Mouse (Mus musculus): ENCODE measurements at regions not wholly inside any gene's neighbourhood (a gene's known extent, or its start where the extent isn't known, plus 50 kb on each side); places are given as distances from the start of the nearest gene placed in this dataset.

DNA sequence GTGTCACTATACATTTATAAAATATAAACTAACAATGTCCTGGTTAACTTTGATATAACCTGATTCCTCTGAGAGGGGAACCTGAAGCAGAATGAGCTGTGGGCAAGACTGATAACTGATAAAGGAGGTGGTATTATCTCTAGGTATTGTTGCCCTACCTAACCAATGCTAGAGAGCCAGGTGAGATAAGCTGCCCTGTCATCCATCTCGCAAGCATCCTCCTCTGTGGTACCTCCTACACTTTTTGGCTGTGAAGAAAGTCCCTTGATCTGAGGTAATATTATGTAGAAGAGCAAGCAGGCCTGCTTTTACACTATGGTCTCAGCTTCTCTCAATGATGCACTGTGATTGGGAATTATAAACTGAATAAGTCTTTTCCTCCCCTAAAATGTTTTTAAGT lies 87.2 kb upstream of the Tent5a start:
- Histone ChIP-seq H3K9me3 (ENCODE audit: control insufficient read depth, low read length) (no peaks in the 10 kb centered on the region), H3K9ac (ENCODE audit: low read depth, low read length) (no peak overlapping the region), H3K27me3 (ENCODE audit: control insufficient read depth, insufficient read depth, low read length) (no peaks in the 10 kb centered on the region), H3K27ac (ENCODE audit: low read depth, low read length) (no peak overlapping the region), H3K4me2 (replicated peaks; ENCODE audit: low read depth, low read length) (no peak overlapping the region), H3K4me1 (replicated peaks; ENCODE audit: control insufficient read depth, insufficient read depth, low read length) (no peaks in the 10 kb centered on the region), H3K4me3 (ENCODE audit: low read depth, low read length) (no peak overlapping the region), H3K36me3 (ENCODE audit: control insufficient read depth, insufficient read depth, low read length) (no peaks in the 10 kb centered on the region)
- no peak for DNase-seq (ENCODE audit: low spot score)
- WGBS: 78% methylated on average over 1 of the region's 1 CpGs
- ATAC-seq (ENCODE audit: low FRiP score): no peak

DNA sequence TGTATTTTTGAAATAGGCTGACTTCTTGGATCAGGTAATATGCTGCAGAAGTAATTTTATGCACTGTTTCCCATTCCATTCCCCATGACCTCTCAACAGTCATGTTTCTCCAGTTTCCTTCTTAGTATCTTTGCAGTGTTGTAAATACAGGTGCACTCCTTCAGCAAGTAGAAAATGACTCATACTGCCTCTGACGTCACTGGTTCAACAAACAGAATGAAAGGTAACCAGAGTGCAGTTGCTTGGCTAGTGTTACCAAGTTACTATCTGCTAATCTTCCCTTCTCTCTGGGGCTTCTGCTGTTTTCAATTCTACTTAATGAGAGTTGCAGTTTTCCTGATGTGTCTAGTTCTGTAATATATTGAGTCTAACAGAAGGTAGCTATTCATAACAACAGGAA lies 86.7 kb upstream of the Tent5a start:
- H3K4me2 ChIP-seq (replicated peaks; ENCODE audit: low read depth, low read length): no peak overlapping the region
- H3K4me1 ChIP-seq (replicated peaks; ENCODE audit: control insufficient read depth, insufficient read depth, low read length): no peaks in the 10 kb centered on the region
- no peaks in the 10 kb centered on the region for H3K27me3 ChIP-seq (ENCODE audit: control insufficient read depth, insufficient read depth, low read length)
- H3K27ac ChIP-seq (ENCODE audit: low read depth, low read length): no peak overlapping the region
- H3K9ac ChIP-seq (ENCODE audit: low read depth, low read length): no peak overlapping the region
- DNase-seq (ENCODE audit: low spot score) (no peak), ATAC-seq (ENCODE audit: low FRiP score) (no peak)
- no peak overlapping the region for H3K4me3 ChIP-seq (ENCODE audit: low read depth, low read length)
- H3K36me3 ChIP-seq (ENCODE audit: control insufficient read depth, insufficient read depth, low read length): no peaks in the 10 kb centered on the region
- H3K9me3 ChIP-seq (ENCODE audit: control insufficient read depth, low read length): no peaks in the 10 kb centered on the region
- 63% methylated on average over 1 of the region's 1 CpGs for WGBS

DNA sequence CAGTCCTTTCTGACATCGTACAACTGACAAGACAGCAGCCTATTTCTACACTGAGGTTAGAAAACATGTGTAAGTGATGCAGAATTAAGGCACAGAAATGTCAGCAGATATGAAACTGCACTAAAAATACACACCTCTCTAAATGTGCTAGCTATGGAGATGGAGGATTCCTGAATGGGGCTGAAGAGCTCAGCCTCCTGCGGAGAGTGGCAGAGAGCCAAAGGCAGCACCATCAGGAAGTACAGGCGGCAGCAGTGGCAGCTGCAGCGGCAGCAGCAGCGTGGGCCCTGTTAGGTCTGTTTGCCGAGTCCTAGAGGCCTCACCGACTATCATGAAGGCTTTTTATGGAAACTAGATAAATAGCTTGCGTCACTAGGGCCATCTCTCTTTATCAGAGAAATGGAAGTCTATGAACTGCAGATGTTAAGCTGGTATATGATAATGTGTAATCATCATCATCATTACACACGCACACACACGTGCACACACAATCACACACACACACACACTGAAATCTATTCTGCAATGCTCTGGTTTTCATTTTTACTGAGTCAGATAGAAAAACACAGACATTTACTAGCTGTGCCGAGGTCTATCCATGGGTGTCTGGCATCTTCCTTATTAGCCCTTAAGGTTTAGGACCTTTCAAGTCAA lies 83.6 kb upstream of the Tent5a start:
- Histone ChIP-seq H3K36me3 (ENCODE audit: control insufficient read depth, insufficient read depth, low read length) (no peaks in the 10 kb centered on the region), H3K4me3 (ENCODE audit: low read depth, low read length) (no peak overlapping the region), H3K9ac (ENCODE audit: low read depth, low read length) (no peak overlapping the region), H3K27ac (ENCODE audit: low read depth, low read length) (no peak overlapping the region), H3K27me3 (ENCODE audit: control insufficient read depth, insufficient read depth, low read length) (no peaks in the 10 kb centered on the region), H3K4me1 (replicated peaks; ENCODE audit: control insufficient read depth, insufficient read depth, low read length) (no peaks in the 10 kb centered on the region), H3K9me3 (ENCODE audit: control insufficient read depth, low read length) (no peaks in the 10 kb centered on the region), H3K4me2 (replicated peaks; ENCODE audit: low read depth, low read length) (no peak overlapping the region)
- WGBS: 78% methylated on average over 11 of the region's 11 CpGs
- DNase-seq (ENCODE audit: low spot score) (peak; percentile 4), ATAC-seq (ENCODE audit: low FRiP score) (no peak)

DNA sequence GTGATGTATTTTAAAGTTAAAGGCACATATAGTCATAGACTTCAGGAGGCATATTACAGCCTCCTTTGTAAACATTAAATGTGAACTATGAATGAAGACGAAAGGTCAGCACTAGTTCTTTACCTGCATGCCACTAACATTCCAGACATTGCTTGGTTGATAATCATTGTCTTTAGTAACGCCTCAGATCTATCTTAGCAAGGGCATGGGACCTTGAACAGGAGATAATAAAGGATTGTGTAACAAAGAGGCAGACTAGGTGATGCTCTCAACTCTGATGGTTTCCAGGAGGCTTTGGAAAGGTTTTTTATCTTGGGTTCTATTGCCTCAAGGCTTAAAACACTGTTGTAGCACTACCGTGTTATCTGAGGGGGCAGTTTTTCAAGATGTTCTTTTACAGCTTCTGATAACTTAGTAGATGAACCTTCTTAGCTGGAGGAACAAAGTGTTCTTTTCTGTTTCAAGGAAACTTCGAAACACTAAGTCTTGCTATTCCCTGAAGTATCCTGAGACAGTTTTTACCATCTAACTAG lies 82.9 kb upstream of the Tent5a start:
- Histone ChIP-seq H3K27ac (ENCODE audit: low read depth, low read length) (no peak overlapping the region), H3K4me2 (replicated peaks; ENCODE audit: low read depth, low read length) (no peak overlapping the region), H3K4me1 (replicated peaks; ENCODE audit: control insufficient read depth, insufficient read depth, low read length) (no peaks in the 10 kb centered on the region), H3K9me3 (ENCODE audit: control insufficient read depth, low read length) (no peaks in the 10 kb centered on the region), H3K9ac (ENCODE audit: low read depth, low read length) (no peak overlapping the region), H3K36me3 (ENCODE audit: control insufficient read depth, insufficient read depth, low read length) (no peaks in the 10 kb centered on the region), H3K4me3 (ENCODE audit: low read depth, low read length) (no peak overlapping the region), H3K27me3 (ENCODE audit: control insufficient read depth, insufficient read depth, low read length) (no peaks in the 10 kb centered on the region)
- no peak for DNase-seq (ENCODE audit: low spot score)
- no peak for ATAC-seq (ENCODE audit: low FRiP score)
- 79% methylated on average over 4 of the region's 4 CpGs for WGBS

DNA sequence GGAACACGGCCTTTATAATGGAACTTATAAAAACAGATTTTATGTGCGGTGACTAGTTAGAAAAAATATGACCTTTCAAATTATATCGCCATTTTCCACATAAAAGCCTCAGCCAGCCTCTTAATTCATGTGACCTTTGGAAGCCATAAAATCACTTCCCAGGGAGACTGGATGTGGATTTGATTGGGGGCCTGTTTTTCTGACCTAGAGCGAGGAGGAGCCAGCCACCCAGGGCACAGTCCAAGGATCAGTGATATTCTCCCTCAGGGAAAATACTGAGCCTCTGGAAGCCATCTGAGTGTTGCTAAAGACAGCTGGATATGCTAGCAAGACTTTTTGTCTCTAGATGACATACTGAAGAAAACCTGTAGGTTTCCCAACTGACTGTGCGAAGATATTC lies 81.3 kb upstream of the Tent5a start:
- WGBS: 84% methylated on average over 5 of the region's 5 CpGs
- Histone ChIP-seq H3K27ac (ENCODE audit: low read depth, low read length) (no peak overlapping the region), H3K9me3 (ENCODE audit: control insufficient read depth, low read length) (no peaks in the 10 kb centered on the region), H3K9ac (ENCODE audit: low read depth, low read length) (no peak overlapping the region), H3K27me3 (ENCODE audit: control insufficient read depth, insufficient read depth, low read length) (no peaks in the 10 kb centered on the region), H3K4me2 (replicated peaks; ENCODE audit: low read depth, low read length) (no peak overlapping the region), H3K4me1 (replicated peaks; ENCODE audit: control insufficient read depth, insufficient read depth, low read length) (no peaks in the 10 kb centered on the region), H3K4me3 (ENCODE audit: low read depth, low read length) (no peak overlapping the region), H3K36me3 (ENCODE audit: control insufficient read depth, insufficient read depth, low read length) (no peaks in the 10 kb centered on the region)
- ATAC-seq (ENCODE audit: low FRiP score) (no peak), DNase-seq (ENCODE audit: low spot score) (no peak)

DNA sequence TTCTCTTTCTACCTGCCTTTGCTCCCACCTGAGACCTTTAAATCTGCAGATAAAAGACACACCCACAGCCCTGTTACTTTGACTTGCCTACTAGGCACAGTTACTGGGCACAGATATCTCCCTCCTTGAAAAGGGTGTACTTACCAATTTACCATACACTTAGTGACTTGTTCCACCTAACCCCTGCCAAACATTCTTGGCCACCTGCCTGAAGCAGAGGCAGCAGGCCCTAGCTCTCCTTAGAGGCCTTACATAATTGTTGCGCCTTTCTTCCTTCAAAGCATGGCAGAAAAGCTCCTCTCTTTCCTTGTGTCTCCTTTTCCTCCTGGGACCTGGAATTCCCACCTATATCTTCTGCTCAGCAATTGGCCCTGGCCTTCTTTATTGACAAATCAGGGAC lies 80.4 kb upstream of the Tent5a start:
- no peak overlapping the region for H3K4me2 ChIP-seq (replicated peaks; ENCODE audit: low read depth, low read length)
- WGBS: 100% methylated on average over 1 of the region's 1 CpGs
- H3K9ac ChIP-seq (ENCODE audit: low read depth, low read length): no peak overlapping the region
- no peak for ATAC-seq (ENCODE audit: low FRiP score)
- no peak for DNase-seq (ENCODE audit: low spot score)
- H3K4me1 ChIP-seq (replicated peaks; ENCODE audit: control insufficient read depth, insufficient read depth, low read length): no peaks in the 10 kb centered on the region
- no peaks in the 10 kb centered on the region for H3K36me3 ChIP-seq (ENCODE audit: control insufficient read depth, insufficient read depth, low read length)
- H3K27me3 ChIP-seq (ENCODE audit: control insufficient read depth, insufficient read depth, low read length): no peaks in the 10 kb centered on the region
- H3K4me3 ChIP-seq (ENCODE audit: low read depth, low read length): no peak overlapping the region
- no peak overlapping the region for H3K27ac ChIP-seq (ENCODE audit: low read depth, low read length)
- no peaks in the 10 kb centered on the region for H3K9me3 ChIP-seq (ENCODE audit: control insufficient read depth, low read length)

DNA sequence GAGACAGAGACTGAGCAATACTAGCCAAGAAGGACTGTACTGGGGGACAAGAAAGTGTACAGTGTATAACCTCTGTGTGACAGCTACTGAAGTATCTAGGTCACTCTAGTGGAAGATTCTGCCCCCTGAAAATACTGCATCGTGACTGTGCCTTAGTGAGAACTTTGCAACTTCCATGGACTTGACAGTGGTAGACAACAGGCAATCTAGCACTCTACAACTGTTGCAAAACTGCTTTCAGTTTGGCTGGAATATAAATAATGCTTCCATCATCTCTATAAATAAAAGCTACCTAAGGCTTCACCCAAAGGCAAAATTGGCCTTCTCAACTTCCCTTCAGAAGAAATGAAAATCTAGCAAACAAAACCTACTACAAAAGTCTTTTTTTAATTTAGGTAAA lies 74.6 kb upstream of the Tent5a start:
- H3K9me3 ChIP-seq (ENCODE audit: control insufficient read depth, low read length): no peaks in the 10 kb centered on the region
- no peaks in the 10 kb centered on the region for H3K36me3 ChIP-seq (ENCODE audit: control insufficient read depth, insufficient read depth, low read length)
- no peak overlapping the region for H3K27ac ChIP-seq (ENCODE audit: low read depth, low read length)
- no peak for ATAC-seq (ENCODE audit: low FRiP score)
- no peak overlapping the region for H3K9ac ChIP-seq (ENCODE audit: low read depth, low read length)
- 93% methylated on average over 1 of the region's 1 CpGs for WGBS
- no peak overlapping the region for H3K4me2 ChIP-seq (replicated peaks; ENCODE audit: low read depth, low read length)
- no peaks in the 10 kb centered on the region for H3K4me1 ChIP-seq (replicated peaks; ENCODE audit: control insufficient read depth, insufficient read depth, low read length)
- H3K4me3 ChIP-seq (ENCODE audit: low read depth, low read length): no peak overlapping the region
- no peak for DNase-seq (ENCODE audit: low spot score)
- H3K27me3 ChIP-seq (ENCODE audit: control insufficient read depth, insufficient read depth, low read length): no peaks in the 10 kb centered on the region

DNA sequence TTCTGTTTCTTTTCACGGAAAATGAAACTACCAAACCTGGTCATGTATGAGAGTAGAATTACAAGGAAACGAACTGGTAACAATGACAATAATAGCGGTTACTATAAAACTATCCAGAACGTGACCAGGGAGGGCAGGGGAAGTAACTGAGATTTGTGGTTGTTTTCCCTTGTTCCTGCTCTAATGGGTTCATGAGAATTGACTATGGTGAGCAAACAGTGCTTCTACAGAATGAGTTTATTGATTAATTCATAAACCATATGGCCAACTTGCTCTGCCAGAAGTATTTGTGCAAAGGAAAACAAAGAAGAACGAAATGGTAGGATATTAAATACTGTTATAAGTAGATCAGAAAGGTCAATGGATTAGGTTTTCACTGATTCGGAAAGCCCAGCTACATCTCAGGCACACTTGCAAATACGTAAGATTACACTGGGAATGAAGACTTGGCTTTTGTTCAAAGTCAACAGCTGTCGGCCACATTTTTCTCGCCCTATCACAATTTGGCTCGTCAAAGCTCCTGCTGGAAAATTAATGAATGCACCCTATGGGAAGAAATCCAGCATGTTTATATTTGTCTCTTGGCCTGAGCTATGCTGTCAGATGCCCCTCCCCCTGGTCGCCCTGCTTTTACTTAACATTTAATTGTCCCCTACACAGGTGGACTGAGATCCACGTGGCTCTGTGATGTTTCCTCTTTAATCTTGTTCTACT lies 73.6 kb upstream of the Tent5a start:
- ATAC-seq (ENCODE audit: low FRiP score): no peak
- no peaks in the 10 kb centered on the region for H3K4me1 ChIP-seq (replicated peaks; ENCODE audit: control insufficient read depth, insufficient read depth, low read length)
- H3K36me3 ChIP-seq (ENCODE audit: control insufficient read depth, insufficient read depth, low read length): no peaks in the 10 kb centered on the region
- H3K9me3 ChIP-seq (ENCODE audit: control insufficient read depth, low read length): no peaks in the 10 kb centered on the region
- WGBS: 77% methylated on average over 12 of the region's 12 CpGs
- no peak overlapping the region for H3K27ac ChIP-seq (ENCODE audit: low read depth, low read length)
- no peak overlapping the region for H3K9ac ChIP-seq (ENCODE audit: low read depth, low read length)
- H3K4me2 ChIP-seq (replicated peaks; ENCODE audit: low read depth, low read length): no peak overlapping the region
- DNase-seq (ENCODE audit: low spot score): no peak
- no peak overlapping the region for H3K4me3 ChIP-seq (ENCODE audit: low read depth, low read length)
- no peaks in the 10 kb centered on the region for H3K27me3 ChIP-seq (ENCODE audit: control insufficient read depth, insufficient read depth, low read length)

DNA sequence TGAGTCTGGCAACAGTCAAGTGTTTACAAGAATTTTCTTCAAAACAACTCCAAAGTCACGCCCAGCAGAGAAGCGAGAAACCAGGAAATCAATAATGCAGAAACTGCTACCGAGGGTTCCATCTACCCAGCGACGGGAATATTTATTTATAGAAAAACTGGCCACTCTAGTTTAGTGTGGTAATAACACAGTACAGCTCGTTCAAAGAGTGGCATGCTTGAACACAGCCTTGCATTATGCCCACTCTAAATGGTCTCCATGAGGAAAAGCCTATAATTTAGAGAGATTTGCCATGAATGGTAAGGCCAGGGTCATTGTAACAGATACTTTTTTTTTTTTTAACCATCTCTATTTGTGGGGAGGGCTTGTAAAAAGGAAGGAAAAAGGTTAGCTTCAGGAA lies 67.8 kb upstream of the Tent5a start:
- DNase-seq (ENCODE audit: low spot score) (no peak), ATAC-seq (ENCODE audit: low FRiP score) (no peak)
- H3K4me1 ChIP-seq (replicated peaks; ENCODE audit: control insufficient read depth, insufficient read depth, low read length): no peaks in the 10 kb centered on the region
- H3K4me2 ChIP-seq (replicated peaks; ENCODE audit: low read depth, low read length): no peak overlapping the region
- no peak overlapping the region for H3K4me3 ChIP-seq (ENCODE audit: low read depth, low read length)
- 80% methylated on average over 6 of the region's 6 CpGs for WGBS
- H3K27ac ChIP-seq (ENCODE audit: low read depth, low read length): no peak overlapping the region
- no peaks in the 10 kb centered on the region for H3K36me3 ChIP-seq (ENCODE audit: control insufficient read depth, insufficient read depth, low read length)
- no peaks in the 10 kb centered on the region for H3K9me3 ChIP-seq (ENCODE audit: control insufficient read depth, low read length)
- no peaks in the 10 kb centered on the region for H3K27me3 ChIP-seq (ENCODE audit: control insufficient read depth, insufficient read depth, low read length)
- no peak overlapping the region for H3K9ac ChIP-seq (ENCODE audit: low read depth, low read length)

All from hindbrain, embryonic 11.5 days (tissue).